Mouse (Mus musculus): ENCODE measurements around the gene Slc28a3.

DNA sequence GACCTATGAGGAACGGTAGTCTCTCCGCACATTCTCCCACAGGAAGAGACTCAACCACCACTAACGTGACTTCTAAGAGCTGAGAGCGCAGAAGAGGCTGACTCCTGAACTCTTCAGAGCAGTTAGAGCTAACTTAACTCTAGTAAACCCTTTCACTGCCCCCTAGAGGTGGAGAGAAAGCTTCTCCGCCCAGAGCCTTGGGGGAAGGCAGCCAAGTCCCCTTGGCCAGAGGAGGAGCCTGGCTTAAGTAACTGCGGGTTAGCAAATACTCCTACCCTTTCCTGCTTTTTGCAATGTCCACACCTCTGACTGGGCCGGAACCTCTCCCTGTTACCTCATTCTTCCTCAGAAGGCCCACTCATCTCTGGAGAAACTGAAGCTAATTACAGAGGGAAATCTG lies 17.5 kb downstream of the Slc28a3 start:
- TF ChIP-seq CTCF (IDR thresholded peaks at IDR 0.05; ENCODE audit: control insufficient read depth, insufficient read depth, low read length) (peak; percentile 36; the same call in 1 of the 2 replicates), POLR2A (IDR thresholded peaks at IDR 0.05; ENCODE audit: borderline replicate concordance, control insufficient read depth, low read depth, low read length) (no peak)

All from bone marrow, adult 2 months (tissue).